Mouse (Mus musculus): ENCODE measurements around the gene Nwd1.

DNA sequence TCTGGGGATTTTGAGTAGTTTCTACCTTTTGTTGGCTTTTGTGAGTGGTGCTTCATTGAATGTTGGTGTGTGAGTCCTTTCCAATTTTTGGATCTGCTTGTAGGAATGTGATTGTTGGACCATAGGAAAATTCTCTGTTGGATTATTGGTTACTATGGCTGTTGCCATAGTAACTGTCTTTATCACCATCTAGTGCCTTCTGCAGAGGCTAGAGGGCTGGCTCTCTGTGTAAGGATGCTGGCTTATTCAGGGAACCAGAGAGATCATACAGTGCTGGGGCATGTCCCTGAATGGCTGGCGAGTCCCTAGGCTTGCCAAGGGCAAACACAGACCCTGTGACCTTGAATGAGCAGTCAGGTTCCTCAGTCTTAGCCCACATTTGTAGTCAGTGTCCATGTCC lies 82.1 kb downstream of the Nwd1 start:
- no peak for TF ChIP-seq CTCF (IDR thresholded peaks at IDR 0.05; ENCODE audit: low read depth, low read length)
- no peak for TF ChIP-seq POLR2A (IDR thresholded peaks at IDR 0.05; ENCODE audit: borderline replicate concordance, low read depth, low read length)

Data from bone marrow macrophage, adult 2 months (primary cell).